Mouse (Mus musculus): Measurements from ENCODE around the gene Rgs11.

- TF ChIP-seq POLR2A (IDR thresholded peaks at IDR 0.05; ENCODE audit: extremely low read depth, insufficient read depth, low read length), result no peak
- no peak for TF ChIP-seq CTCF (IDR thresholded peaks at IDR 0.05; ENCODE audit: extremely low read depth, insufficient read depth, low read length)
Measured at GRCm38 (mm10) chr17:26198892-26199291, 3.9 kb upstream of the Rgs11 start, which contains the start of gene Pdia2.
